Mouse (Mus musculus) small intestine, adult 2 months (tissue): ENCODE data around the gene Actn1. TPM values are rescaled to one million over a fixed set of nuclear protein-coding genes. Genes with fewer than 3 reads are reported as not detected.
A peak's percentile ranks its signal among the peaks of the same experiment; 100 is the strongest.

Experiments used
- H3K27ac ChIP-seq: fragments of 200-500 bp; 2 replicates; pipeline ENCODE4 v1.5.1; 2012; ENCODE audit warnings: low read depth, low read length, control low read depth, inconsistent platforms; ENCODE audit not compliant: insufficient read depth
- H3K27me3 ChIP-seq: fragments of 200-500 bp; 2 replicates; pipeline ENCODE4 v1.6.1; 2012; ENCODE audit warnings: mild to moderate bottlenecking, moderate library complexity, low read length, inconsistent platforms; ENCODE audit not compliant: control insufficient read depth, insufficient read depth
- H3K36me3 ChIP-seq: fragments of 200-500 bp; 2 replicates; pipeline ENCODE4 v1.6.1; 2012; ENCODE audit warnings: mild to moderate bottlenecking, low read length, control low read depth, inconsistent platforms; ENCODE audit not compliant: control insufficient read depth, insufficient read depth
- H3K4me1 ChIP-seq: fragments of 200-500 bp; 2 replicates; pipeline ENCODE4 v1.6.1; 2012; ENCODE audit warnings: low read length, inconsistent platforms, mixed read lengths; ENCODE audit not compliant: control insufficient read depth, insufficient read depth, insufficient read length
- H3K4me3 ChIP-seq: fragments of 200-500 bp; 2 replicates; pipeline ENCODE4 v1.5.1; 2012; ENCODE audit warnings: low read depth, mild to moderate bottlenecking, control low read depth, inconsistent platforms, low read length, moderate library complexity
- CTCF ChIP-seq: fragments of 200-500 bp; IDR thresholded peaks from 2 replicates; pipeline ENCODE4 v1.5.1; 2012; ENCODE audit warnings: low read depth, mild to moderate bottlenecking, control low read depth, inconsistent platforms, low read length, moderate library complexity, mixed read lengths; ENCODE audit not compliant: insufficient replicate concordance, insufficient read length; ENCODE audit errors: extremely low read depth
- POLR2A ChIP-seq: fragments of 200-500 bp; IDR thresholded peaks from 2 replicates; pipeline ENCODE4 v1.6.1; 2012; ENCODE audit warnings: low read depth, mild to moderate bottlenecking, control low read depth, inconsistent platforms, low read length, moderate library complexity
- WGBS: fragments of 180-500 bp; shearing (Covaris S2); methylation state at CpG from one replicate; pipeline ENCODE4 v1.1.7; 2018; 5-methylcytosine and 5-hydroxymethylcytosine counted together
- polyA plus RNA-seq: library from polyadenylated mRNA; depleted of rRNA; stranded (reverse); fragments of >200 nt; gene quantifications from 2 replicates; pipeline ENCODE4 v1.2.3, GENCODE M21; 2012

Actn1 gene
- polyA plus RNA-seq, 1 experiment: 53.1 TPM

- Histone ChIP-seq H3K27ac (peak overlapping the region; percentile 89), H3K27me3 (no peaks in the 10 kb centered on the region), H3K4me3 (no peak overlapping the region), H3K36me3 (no peaks in the 10 kb centered on the region), H3K4me1 (peaks cover 44% of the 10 kb centered on the region)
- WGBS: 47% methylated on average over 3 of the region's 3 CpGs
- TF ChIP-seq POLR2A: no peak
- no peak for TF ChIP-seq CTCF
Measured at GRCm38 (mm10) chr12:80217049-80217448, 43.1 kb downstream of the Actn1 start.

GRCm38 (mm10) chr12:80216258-80216881 lies 43.8 kb downstream of the Actn1 start:
- TF ChIP-seq CTCF: no peak
- no peak for TF ChIP-seq POLR2A
- no peaks in the 10 kb centered on the region for H3K27me3 ChIP-seq
- H3K4me3 ChIP-seq: no peak overlapping the region
- WGBS: 17% methylated on average over 6 of the region's 6 CpGs
- peaks cover 49% of the 10 kb centered on the region for H3K4me1 ChIP-seq
- no peaks in the 10 kb centered on the region for H3K36me3 ChIP-seq
- H3K27ac ChIP-seq: peak overlapping the region; percentile 89

GRCm38 (mm10) chr12:80213810-80214209 lies 46.4 kb downstream of the Actn1 start:
- peaks cover 4% of the 10 kb centered on the region; the same call in 1 of the 2 replicates for H3K36me3 ChIP-seq
- TF ChIP-seq POLR2A (no peak), CTCF (no peak)
- peaks cover 41% of the 10 kb centered on the region for H3K4me1 ChIP-seq
- 36% methylated on average over 8 of the region's 8 CpGs for WGBS
- H3K27me3 ChIP-seq: no peaks in the 10 kb centered on the region
- no peak overlapping the region for H3K4me3 ChIP-seq
- no peak overlapping the region for H3K27ac ChIP-seq

- Histone ChIP-seq H3K27me3 (no peaks in the 10 kb centered on the region), H3K4me1 (peaks cover 39% of the 10 kb centered on the region), H3K4me3 (no peak overlapping the region), H3K36me3 (peaks cover 7% of the 10 kb centered on the region), H3K27ac (no peak overlapping the region)
- 14% methylated on average over 4 of the region's 4 CpGs for WGBS
- TF ChIP-seq POLR2A (no peak), CTCF (no peak)
Measured at GRCm38 (mm10) chr12:80213263-80213662, 46.9 kb downstream of the Actn1 start.

- Histone ChIP-seq H3K27ac (peak overlapping the region; percentile 47), H3K4me1 (peaks cover 22% of the 10 kb centered on the region), H3K4me3 (no peak overlapping the region), H3K36me3 (peaks cover 11% of the 10 kb centered on the region), H3K27me3 (no peaks in the 10 kb centered on the region)
- TF ChIP-seq POLR2A: no peak
- no peak for TF ChIP-seq CTCF
- WGBS: 28% methylated on average over 4 of the region's 4 CpGs
Measured at GRCm38 (mm10) chr12:80210791-80211612, 49.2 kb downstream of the Actn1 start.

GRCm38 (mm10) chr12:80209914-80210313 lies 50.3 kb downstream of the Actn1 start:
- peaks cover 15% of the 10 kb centered on the region for H3K36me3 ChIP-seq
- H3K4me1 ChIP-seq: peaks cover 18% of the 10 kb centered on the region
- no peak overlapping the region for H3K27ac ChIP-seq
- H3K4me3 ChIP-seq: no peak overlapping the region
- WGBS: 55% methylated on average over 4 of the region's 4 CpGs
- no peak for TF ChIP-seq CTCF
- no peaks in the 10 kb centered on the region for H3K27me3 ChIP-seq

- WGBS: 75% methylated on average over 19 of the region's 19 CpGs
- Histone ChIP-seq H3K27ac (peak overlapping the region; percentile 46; the same call in 1 of the 2 replicates), H3K27me3 (no peaks in the 10 kb centered on the region), H3K4me1 (peaks cover 14% of the 10 kb centered on the region), H3K4me3 (no peak overlapping the region), H3K36me3 (peaks cover 25% of the 10 kb centered on the region)
- TF ChIP-seq CTCF (no peak), POLR2A (no peak)
Measured at GRCm38 (mm10) chr12:80208126-80208820, 51.9 kb downstream of the Actn1 start.
